Mouse (Mus musculus): ENCODE data around the gene Rab23. TPM values are rescaled to one million over a fixed set of nuclear protein-coding genes. Genes with fewer than 3 reads are reported as not detected.

The Rab23 gene
- polyA plus RNA-seq, 1 experiment from 2014 or later, result 23.7 TPM

DNA sequence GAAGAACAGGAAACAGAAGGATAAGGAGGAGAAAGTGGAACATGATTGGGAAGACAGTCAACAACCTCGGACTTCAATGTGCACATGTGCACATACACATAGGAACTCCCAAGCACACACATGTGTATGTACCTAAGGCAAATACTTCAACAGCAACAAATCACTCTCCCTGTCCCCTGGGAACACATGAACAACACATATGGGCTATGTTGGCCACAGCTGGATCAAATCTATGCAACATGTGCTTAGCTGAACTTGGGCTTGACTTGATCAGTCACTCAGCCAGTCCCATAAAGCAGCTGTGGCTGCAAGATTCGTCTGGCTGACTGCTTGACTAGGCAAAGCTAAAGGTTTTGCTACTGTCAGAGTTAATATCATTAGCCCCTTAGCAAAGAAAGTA is 30.9 kb upstream of the Rab23 start:
- H3K4me3 ChIP-seq (ENCODE audit: low read depth, low read length), result no peak overlapping the region
- no peak overlapping the region for H3K27ac ChIP-seq (ENCODE audit: low read depth, low read length)
- DNase-seq (ENCODE audit: low spot score) (no peak), ATAC-seq (no peak)
- H3K4me2 ChIP-seq (ENCODE audit: low read length), result no peak overlapping the region
- no peaks in the 10 kb centered on the region for H3K4me1 ChIP-seq (ENCODE audit: control insufficient read depth, insufficient read depth, low read length)
- H3K9ac ChIP-seq (ENCODE audit: low read length), result no peak overlapping the region
- no peaks in the 10 kb centered on the region for H3K27me3 ChIP-seq (replicated peaks; ENCODE audit: control insufficient read depth, insufficient read depth, low read length)
- H3K9me3 ChIP-seq (replicated peaks; ENCODE audit: control insufficient read depth, low read length), result no peaks in the 10 kb centered on the region
- H3K36me3 ChIP-seq (ENCODE audit: control insufficient read depth, insufficient read depth, low read length), result no peaks in the 10 kb centered on the region
- WGBS, result 68% methylated on average over 2 of the region's 2 CpGs

DNA sequence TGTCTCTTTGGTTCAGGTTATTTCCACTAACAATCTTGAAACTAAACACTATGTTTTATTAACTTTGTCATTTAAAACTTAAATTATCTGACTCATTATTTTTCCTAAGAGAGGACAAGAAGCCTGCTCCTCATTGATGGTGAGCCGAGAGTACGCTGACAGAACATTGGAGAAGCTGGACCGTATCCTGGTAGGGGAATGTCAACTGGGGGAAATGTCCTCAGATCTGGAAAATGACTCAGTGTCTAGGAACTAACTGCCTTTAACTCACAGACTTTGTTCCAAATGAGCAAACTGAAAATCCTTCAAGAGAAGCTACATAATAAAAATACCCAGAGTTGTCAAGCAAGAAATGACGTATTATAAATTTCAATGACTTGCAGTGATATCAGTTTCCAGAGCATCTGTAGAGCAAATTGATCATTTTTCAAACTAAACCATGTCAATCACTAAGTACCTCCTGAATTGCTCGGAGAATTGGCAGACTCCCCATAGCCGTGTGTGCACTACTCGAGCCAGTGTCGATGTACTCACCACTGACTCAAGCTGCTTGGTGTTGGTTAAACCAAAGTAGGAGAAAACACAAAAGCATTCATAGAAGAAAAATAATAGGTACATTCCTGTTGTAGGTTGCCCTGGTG is 30.1 kb upstream of the Rab23 start:
- Histone ChIP-seq H3K27me3 (replicated peaks; ENCODE audit: control insufficient read depth, insufficient read depth, low read length) (no peaks in the 10 kb centered on the region), H3K27ac (ENCODE audit: low read depth, low read length) (no peak overlapping the region), H3K4me2 (ENCODE audit: low read length) (no peak overlapping the region), H3K9ac (ENCODE audit: low read length) (no peak overlapping the region), H3K4me1 (ENCODE audit: control insufficient read depth, insufficient read depth, low read length) (no peaks in the 10 kb centered on the region), H3K36me3 (ENCODE audit: control insufficient read depth, insufficient read depth, low read length) (no peaks in the 10 kb centered on the region), H3K4me3 (ENCODE audit: low read depth, low read length) (no peak overlapping the region), H3K9me3 (replicated peaks; ENCODE audit: control insufficient read depth, low read length) (no peaks in the 10 kb centered on the region)
- no peak for DNase-seq (ENCODE audit: low spot score)
- no peak for ATAC-seq
- WGBS, result 88% methylated on average over 8 of the region's 8 CpGs

DNA sequence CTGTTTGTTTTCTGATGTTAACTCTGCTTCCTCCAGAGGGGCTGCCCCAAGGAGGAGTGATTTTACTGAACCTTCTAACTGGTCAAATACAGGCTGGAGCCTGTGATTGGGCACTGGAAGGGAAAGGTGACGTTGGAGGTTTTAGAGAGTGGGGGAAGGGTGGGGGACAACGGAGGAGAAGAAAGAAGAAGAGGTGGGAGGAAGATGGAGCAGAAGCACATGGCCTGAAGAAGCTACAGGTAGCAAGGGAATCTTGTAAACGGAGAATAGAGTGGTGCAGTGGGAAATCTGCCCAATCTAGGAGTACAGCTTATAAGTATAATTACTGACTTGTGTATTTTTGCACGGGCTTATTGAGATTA is 29.6 kb upstream of the Rab23 start:
- no peaks in the 10 kb centered on the region for H3K4me1 ChIP-seq (ENCODE audit: control insufficient read depth, insufficient read depth, low read length)
- H3K27ac ChIP-seq (ENCODE audit: low read depth, low read length), result no peak overlapping the region
- H3K4me3 ChIP-seq (ENCODE audit: low read depth, low read length), result no peak overlapping the region
- no peaks in the 10 kb centered on the region for H3K9me3 ChIP-seq (replicated peaks; ENCODE audit: control insufficient read depth, low read length)
- WGBS, result 48% methylated on average over 4 of the region's 4 CpGs
- ATAC-seq (no peak), DNase-seq (ENCODE audit: low spot score) (no peak)
- H3K27me3 ChIP-seq (replicated peaks; ENCODE audit: control insufficient read depth, insufficient read depth, low read length), result no peaks in the 10 kb centered on the region
- H3K4me2 ChIP-seq (ENCODE audit: low read length), result no peak overlapping the region
- H3K9ac ChIP-seq (ENCODE audit: low read length), result no peak overlapping the region
- H3K36me3 ChIP-seq (ENCODE audit: control insufficient read depth, insufficient read depth, low read length), result no peaks in the 10 kb centered on the region

DNA sequence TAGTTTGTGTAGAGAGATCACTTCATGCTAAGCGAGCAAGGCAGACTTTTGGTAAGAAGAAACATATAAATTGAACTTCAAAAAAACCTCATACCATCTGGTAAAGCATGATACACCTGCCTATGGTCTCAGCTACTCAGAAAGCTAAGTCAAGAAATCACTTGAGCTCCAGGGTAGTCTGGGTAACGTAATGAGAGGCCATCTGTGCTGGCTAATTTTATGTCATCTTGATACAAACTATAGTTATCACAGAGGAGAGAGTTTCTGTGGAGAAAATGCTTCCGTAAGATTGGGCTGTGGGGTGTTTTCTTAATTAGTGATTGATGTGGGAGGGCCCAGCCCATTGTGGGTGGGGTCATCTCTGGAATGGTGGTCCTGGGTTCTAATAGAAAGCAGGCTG is 25.8 kb upstream of the Rab23 start:
- DNase-seq (ENCODE audit: low spot score) (no peak), ATAC-seq (no peak)
- Histone ChIP-seq H3K9ac (ENCODE audit: low read length) (no peak overlapping the region), H3K4me2 (ENCODE audit: low read length) (no peak overlapping the region), H3K4me3 (ENCODE audit: low read depth, low read length) (no peak overlapping the region), H3K9me3 (replicated peaks; ENCODE audit: control insufficient read depth, low read length) (no peaks in the 10 kb centered on the region), H3K27me3 (replicated peaks; ENCODE audit: control insufficient read depth, insufficient read depth, low read length) (no peaks in the 10 kb centered on the region), H3K36me3 (ENCODE audit: control insufficient read depth, insufficient read depth, low read length) (no peaks in the 10 kb centered on the region), H3K27ac (ENCODE audit: low read depth, low read length) (no peak overlapping the region), H3K4me1 (ENCODE audit: control insufficient read depth, insufficient read depth, low read length) (no peaks in the 10 kb centered on the region)
- WGBS, result 80% methylated on average over 3 of the region's 3 CpGs

DNA sequence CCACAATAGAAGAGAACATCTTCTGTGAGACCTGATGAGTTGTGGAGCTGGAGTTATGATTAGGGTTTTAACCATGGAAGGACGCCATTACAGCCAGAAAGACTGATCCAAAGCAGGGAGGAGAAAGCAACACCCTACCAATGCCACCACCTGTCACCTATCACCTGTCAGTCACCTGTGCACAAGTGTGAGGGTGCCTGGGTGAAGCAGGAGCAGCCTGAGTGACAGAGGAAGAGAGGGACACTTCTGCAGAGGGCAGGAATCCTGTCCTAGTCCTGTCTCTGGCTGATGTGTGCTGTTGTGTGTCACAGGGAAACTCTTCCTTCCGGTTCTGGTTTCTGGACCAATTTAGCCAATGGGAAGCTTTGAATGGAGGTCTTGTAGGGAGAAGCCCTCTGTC is 23.7 kb upstream of the Rab23 start:
- H3K27ac ChIP-seq (ENCODE audit: low read depth, low read length), result no peak overlapping the region
- no peak overlapping the region for H3K4me3 ChIP-seq (ENCODE audit: low read depth, low read length)
- H3K36me3 ChIP-seq (ENCODE audit: control insufficient read depth, insufficient read depth, low read length), result no peaks in the 10 kb centered on the region
- H3K4me1 ChIP-seq (ENCODE audit: control insufficient read depth, insufficient read depth, low read length), result no peaks in the 10 kb centered on the region
- ATAC-seq (no peak), DNase-seq (ENCODE audit: low spot score) (no peak)
- H3K9ac ChIP-seq (ENCODE audit: low read length), result no peak overlapping the region
- no peak overlapping the region for H3K4me2 ChIP-seq (ENCODE audit: low read length)
- no peaks in the 10 kb centered on the region for H3K9me3 ChIP-seq (replicated peaks; ENCODE audit: control insufficient read depth, low read length)
- WGBS, result 76% methylated on average over 2 of the region's 2 CpGs
- no peaks in the 10 kb centered on the region for H3K27me3 ChIP-seq (replicated peaks; ENCODE audit: control insufficient read depth, insufficient read depth, low read length)

DNA sequence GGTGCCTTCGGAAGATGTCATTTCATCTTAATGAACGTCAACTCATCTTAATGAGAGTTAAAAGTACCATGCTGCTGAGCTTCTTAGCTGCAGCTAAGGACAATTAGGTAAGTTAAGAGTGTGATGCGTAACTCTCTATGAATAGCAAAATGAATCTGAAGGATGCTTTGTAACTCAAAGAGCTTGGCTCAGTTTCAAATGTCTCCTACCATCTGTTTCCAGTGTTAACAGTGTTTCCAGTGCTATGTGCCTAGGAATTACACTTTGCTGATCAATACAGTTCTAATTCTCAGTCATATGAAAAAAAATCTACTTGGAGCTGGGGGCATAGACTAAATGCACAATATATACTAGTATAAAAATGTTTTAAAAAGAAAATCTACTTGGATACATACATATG is 18.4 kb upstream of the Rab23 start:
- no peak overlapping the region for H3K9ac ChIP-seq (ENCODE audit: low read length)
- H3K4me3 ChIP-seq (ENCODE audit: low read depth, low read length), result no peak overlapping the region
- H3K4me1 ChIP-seq (ENCODE audit: control insufficient read depth, insufficient read depth, low read length), result no peaks in the 10 kb centered on the region
- H3K27ac ChIP-seq (ENCODE audit: low read depth, low read length), result no peak overlapping the region
- no peaks in the 10 kb centered on the region for H3K36me3 ChIP-seq (ENCODE audit: control insufficient read depth, insufficient read depth, low read length)
- no peak; the same call in 1 of the 2 replicates for ATAC-seq
- 65% methylated on average over 3 of the region's 3 CpGs for WGBS
- H3K27me3 ChIP-seq (replicated peaks; ENCODE audit: control insufficient read depth, insufficient read depth, low read length), result no peaks in the 10 kb centered on the region
- H3K4me2 ChIP-seq (ENCODE audit: low read length), result no peak overlapping the region
- peak; percentile 72 for DNase-seq (ENCODE audit: low spot score)
- no peaks in the 10 kb centered on the region for H3K9me3 ChIP-seq (replicated peaks; ENCODE audit: control insufficient read depth, low read length)

DNA sequence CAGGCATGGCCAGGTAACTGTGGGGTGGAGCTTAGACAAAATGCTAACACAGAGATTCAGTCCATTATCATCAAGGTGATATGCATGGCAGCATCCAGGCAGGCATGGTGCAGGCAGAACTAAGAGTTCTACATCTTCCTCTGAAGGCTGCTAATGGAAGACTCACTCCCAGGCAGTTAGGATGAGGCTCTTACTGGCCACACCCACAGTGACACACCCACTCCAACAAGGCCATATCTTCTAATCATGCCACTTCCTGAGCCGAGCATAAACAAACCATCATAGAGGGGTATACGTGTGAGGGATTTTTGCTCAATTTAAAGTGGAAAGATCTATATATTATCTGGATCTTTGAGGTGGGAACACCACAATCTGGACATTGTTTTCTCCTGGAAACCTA is 10.1 kb upstream of the Rab23 start:
- Histone ChIP-seq H3K27me3 (replicated peaks; ENCODE audit: control insufficient read depth, insufficient read depth, low read length) (no peaks in the 10 kb centered on the region), H3K9me3 (replicated peaks; ENCODE audit: control insufficient read depth, low read length) (no peaks in the 10 kb centered on the region), H3K27ac (ENCODE audit: low read depth, low read length) (no peak overlapping the region), H3K36me3 (ENCODE audit: control insufficient read depth, insufficient read depth, low read length) (no peaks in the 10 kb centered on the region), H3K4me3 (ENCODE audit: low read depth, low read length) (no peak overlapping the region), H3K9ac (ENCODE audit: low read length) (no peak overlapping the region), H3K4me1 (ENCODE audit: control insufficient read depth, insufficient read depth, low read length) (no peaks in the 10 kb centered on the region), H3K4me2 (ENCODE audit: low read length) (no peak overlapping the region)
- DNase-seq (ENCODE audit: low spot score) (no peak), ATAC-seq (no peak)
- WGBS, result 88% methylated on average over 2 of the region's 2 CpGs

DNA sequence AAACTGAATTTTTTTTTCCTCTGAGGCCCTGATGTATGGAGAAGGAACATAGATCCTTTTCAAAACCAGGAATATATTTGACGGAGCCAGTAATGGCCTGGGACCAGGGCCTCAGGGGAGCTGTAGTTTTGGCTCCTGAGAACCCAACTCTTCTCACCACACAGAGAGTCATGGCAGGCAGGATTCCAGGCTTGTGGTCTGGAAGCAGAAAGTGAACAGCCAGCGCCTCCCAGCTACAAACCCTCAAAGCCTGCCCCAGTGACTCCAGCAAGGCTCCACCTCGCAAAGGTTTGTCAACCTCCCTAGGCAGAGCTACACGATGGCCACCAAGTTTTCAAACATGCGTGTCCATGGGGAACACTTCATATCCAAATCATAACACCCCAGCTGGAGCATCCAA is 7.7 kb upstream of the Rab23 start:
- Histone ChIP-seq H3K9ac (ENCODE audit: low read length) (no peak overlapping the region), H3K9me3 (replicated peaks; ENCODE audit: control insufficient read depth, low read length) (no peaks in the 10 kb centered on the region), H3K36me3 (ENCODE audit: control insufficient read depth, insufficient read depth, low read length) (no peaks in the 10 kb centered on the region), H3K4me3 (ENCODE audit: low read depth, low read length) (no peak overlapping the region), H3K4me2 (ENCODE audit: low read length) (no peak overlapping the region), H3K4me1 (ENCODE audit: control insufficient read depth, insufficient read depth, low read length) (no peaks in the 10 kb centered on the region), H3K27ac (ENCODE audit: low read depth, low read length) (no peak overlapping the region), H3K27me3 (replicated peaks; ENCODE audit: control insufficient read depth, insufficient read depth, low read length) (no peaks in the 10 kb centered on the region)
- ATAC-seq, result no peak
- WGBS, result 85% methylated on average over 5 of the region's 5 CpGs
- DNase-seq (ENCODE audit: low spot score), result no peak

DNA sequence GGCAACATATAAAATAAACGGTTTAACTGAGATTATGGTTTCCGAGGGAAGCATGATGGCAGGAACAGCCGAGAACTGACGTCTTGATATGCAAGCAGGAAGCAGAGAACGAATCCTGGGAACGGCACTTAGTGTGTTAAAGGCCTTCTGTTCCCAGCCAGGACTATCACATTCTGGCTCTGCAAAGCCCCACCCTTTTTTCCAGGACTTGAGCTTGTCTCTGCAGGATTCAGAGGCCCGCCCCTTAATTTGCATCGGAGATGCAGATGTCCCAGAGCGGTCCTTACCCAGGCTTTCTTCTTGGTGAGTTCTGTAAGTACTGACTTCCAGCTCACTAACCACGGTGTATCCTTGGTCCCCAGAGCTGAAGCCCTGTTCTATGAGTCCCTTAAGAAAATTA is 4.9 kb upstream of the Rab23 start:
- no peaks in the 10 kb centered on the region for H3K36me3 ChIP-seq (ENCODE audit: control insufficient read depth, insufficient read depth, low read length)
- 0 out of 2 replicates have a peak overlapping the region, but pooled peaks have one; percentile 10 for H3K4me2 ChIP-seq (ENCODE audit: low read length)
- DNase-seq (ENCODE audit: low spot score) (peak; percentile 76), ATAC-seq (peak; percentile 67)
- H3K27ac ChIP-seq (ENCODE audit: low read depth, low read length), result no peak overlapping the region
- H3K27me3 ChIP-seq (replicated peaks; ENCODE audit: control insufficient read depth, insufficient read depth, low read length), result no peaks in the 10 kb centered on the region
- H3K9ac ChIP-seq (ENCODE audit: low read length), result no peak overlapping the region
- 7% methylated on average over 10 of the region's 10 CpGs for WGBS
- no peak overlapping the region for H3K4me3 ChIP-seq (ENCODE audit: low read depth, low read length)
- no peaks in the 10 kb centered on the region for H3K9me3 ChIP-seq (replicated peaks; ENCODE audit: control insufficient read depth, low read length)
- H3K4me1 ChIP-seq (ENCODE audit: control insufficient read depth, insufficient read depth, low read length), result peaks cover 3% of the 10 kb centered on the region; the same call in 1 of the 2 replicates

Measured in forebrain, embryonic 14.5 days (tissue).